Mouse (Mus musculus) activated CD4-positive, CD25-positive, alpha-beta regulatory T cell, adult 9 weeks (primary cell): Measurements from ENCODE around the gene Mettl14. TPM values are rescaled to one million over a fixed set of nuclear protein-coding genes. Genes with fewer than 3 reads are reported as not detected.

ENCODE experiments used
- polyA plus RNA-seq: library from polyadenylated mRNA; unstranded; fragments of 100-300 nt; shearing (Covaris generic); gene quantifications from one replicate; pipeline ENCODE4 v1.2.1, GENCODE M21; 2017

Gene Mettl14
- polyA plus RNA-seq = 26.5 TPM

DNA sequence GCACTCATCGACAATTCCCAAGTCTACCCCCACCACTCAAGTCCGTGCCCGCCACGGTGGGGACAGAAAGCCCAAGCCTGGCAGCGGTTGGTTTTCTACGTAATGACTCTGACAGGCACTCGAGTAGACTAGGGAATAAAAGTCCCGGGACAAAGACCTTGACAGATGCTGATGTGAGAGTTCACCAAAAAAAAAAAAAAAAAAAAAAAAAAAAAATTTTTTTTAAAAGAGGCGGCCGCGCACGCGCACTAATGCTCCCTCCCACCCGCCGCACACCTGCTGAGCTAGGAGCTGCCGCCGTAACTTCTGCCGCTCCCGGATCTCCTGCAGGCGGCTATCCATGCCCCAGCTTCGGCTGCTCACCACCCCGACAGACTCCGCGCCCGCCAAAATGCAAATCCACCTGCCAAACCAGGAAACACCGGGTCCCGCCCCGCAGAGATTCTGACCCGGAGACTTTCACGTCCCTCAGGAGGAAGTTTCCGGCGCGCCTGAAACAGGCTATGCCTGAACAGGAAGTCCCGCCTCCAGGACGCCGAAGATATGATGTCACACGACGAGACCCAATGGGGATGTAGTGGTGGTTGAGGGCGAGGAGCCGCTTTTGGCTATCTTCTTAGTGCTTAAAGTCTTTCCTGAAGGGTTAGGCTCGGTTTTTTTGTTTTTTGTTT, at the start of gene Mettl14:
Mettl14 (minus strand) TSS at position 623 of the 671 bp plus-strand sequence.

Other genes starting within 250 kb of the Mettl14 start
- gene Synpo2, start 150.0 kb downstream of the Mettl14 start, polyA plus RNA-seq = 0.13 TPM
- gene Sec24d, start 118.7 kb downstream of the Mettl14 start, polyA plus RNA-seq = 22.0 TPM
- gene Prss12, start 60.8 kb upstream of the Mettl14 start, polyA plus RNA-seq = 0.97 TPM